Mouse (Mus musculus) liver, embryonic 14.5 days (tissue): ENCODE results near the gene Aass.

ENCODE experiments used
- CTCF ChIP-seq: IDR thresholded peaks from 2 replicates; pipeline ENCODE4 v1.5.1; 2016; ENCODE audit warnings: antibody characterized with exemption, low read depth, control low read depth
- EP300 ChIP-seq: IDR thresholded peaks from 2 replicates; pipeline ENCODE4 v1.6.1; 2016; ENCODE audit warnings: antibody characterized with exemption, low read depth

DNA sequence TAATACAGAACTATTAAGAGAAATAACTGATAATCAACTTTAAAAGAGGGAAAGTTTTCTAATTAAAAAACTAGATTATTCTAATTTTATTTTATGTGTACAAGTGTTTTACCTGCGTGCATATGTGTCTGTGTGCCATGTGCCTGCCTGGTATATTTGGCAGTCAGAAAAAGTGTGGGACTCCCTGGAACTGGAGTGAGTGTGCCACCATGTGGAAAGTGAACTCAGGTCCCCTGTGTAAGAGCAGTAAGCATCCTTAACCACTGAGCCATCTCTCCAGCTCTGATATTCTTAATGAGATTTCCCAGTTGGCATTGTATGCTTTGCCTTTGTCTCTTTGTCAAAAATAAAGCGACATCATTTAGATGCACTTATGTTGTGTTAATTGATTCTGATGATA is 20.3 kb upstream of the Aass start:
- TF ChIP-seq CTCF, result no peak
- no peak for TF ChIP-seq EP300
